Mouse (Mus musculus): ENCODE data around the gene Thyn1. TPM values are rescaled to one million over a fixed set of nuclear protein-coding genes. Genes with fewer than 3 reads are reported as not detected.
A peak's percentile ranks its signal among the peaks of the same experiment; 100 is the strongest.

The Thyn1 gene
- total RNA-seq (2021), result 10 to 100 TPM; 21.1 to 21.9 TPM
- long read RNA-seq, experiment 1, transcript Thyn1-201 (8 exons, 918 nt), result major isoform, 11 of 21 reads
- long read RNA-seq, experiment 1, transcript Thyn1-203 (7 exons, 775 nt), result minor isoform, 5 of 21 reads
- long read RNA-seq, experiment 1, partial matches to known transcripts, result 1 of 21 reads
- long read RNA-seq, experiment 1, other reads (novel, unspliced or antisense), result 3 of 21 reads
- long read RNA-seq, experiment 2, transcript Thyn1-201 (8 exons, 918 nt), result major isoform, 9 of 13 reads
- long read RNA-seq, experiment 2, partial matches to known transcripts, result 1 of 13 reads
- long read RNA-seq, experiment 2, other reads (novel, unspliced or antisense), result 1 of 13 reads

DNA sequence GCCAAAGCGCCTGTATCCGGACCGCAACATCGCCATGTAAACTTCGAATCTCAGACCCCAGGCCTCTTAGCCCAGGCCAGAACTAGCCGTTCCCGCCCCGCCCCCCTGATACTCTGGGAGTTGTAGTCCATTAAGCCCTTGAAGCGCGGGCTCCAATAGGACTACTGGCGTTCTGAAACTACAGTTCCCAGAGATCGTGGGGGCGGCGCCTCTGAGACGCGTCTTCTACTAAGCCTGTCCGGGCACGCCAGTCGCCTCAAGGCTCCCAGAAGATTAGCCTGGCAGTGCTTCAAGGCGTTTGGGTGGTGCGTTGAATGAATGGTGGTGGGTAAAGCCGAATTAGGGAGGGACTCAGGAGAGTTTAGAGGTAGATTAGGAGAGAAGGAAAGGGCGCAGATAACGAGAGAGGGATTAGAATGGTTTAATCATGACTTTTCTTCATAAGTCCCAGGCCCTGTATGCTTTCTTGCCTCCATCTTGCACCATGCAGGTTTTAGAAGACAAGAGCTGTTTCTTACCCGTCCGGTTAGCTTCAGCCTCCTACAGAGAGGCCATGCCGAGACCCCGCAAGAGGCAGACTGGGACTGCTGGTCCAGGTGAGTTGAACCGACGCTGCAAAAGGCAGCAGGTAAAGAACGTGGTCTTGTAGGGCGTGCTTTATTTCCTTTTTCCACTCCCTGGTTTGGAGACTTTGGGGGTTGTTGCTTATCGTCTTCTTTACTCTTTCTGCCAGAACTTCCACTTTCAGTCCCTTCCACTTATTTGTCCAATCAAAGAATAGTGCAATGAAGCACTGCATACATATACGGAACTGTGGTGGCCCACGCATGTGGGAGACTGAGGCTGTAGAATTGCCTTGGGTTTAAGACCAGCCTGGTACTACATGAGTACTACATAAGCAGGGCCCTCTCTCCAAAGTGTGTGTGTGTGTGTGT, at the start of gene Thyn1, which contains the start of gene Acad8:
Gene Thyn1, plus strand, starts transcription at position 250 of the 935 bp plus-strand sequence.
Gene Acad8, minus strand, starts transcription at position 106 of the 935 bp plus-strand sequence.
- peak; percentile 96 for DNase-seq (ENCODE audit: low spot score)

GRCm38 (mm10) chr9:26977754-26978153, 21.8 kb upstream of the Thyn1 start:
- no peak for DNase-seq (ENCODE audit: low spot score)

DNA sequence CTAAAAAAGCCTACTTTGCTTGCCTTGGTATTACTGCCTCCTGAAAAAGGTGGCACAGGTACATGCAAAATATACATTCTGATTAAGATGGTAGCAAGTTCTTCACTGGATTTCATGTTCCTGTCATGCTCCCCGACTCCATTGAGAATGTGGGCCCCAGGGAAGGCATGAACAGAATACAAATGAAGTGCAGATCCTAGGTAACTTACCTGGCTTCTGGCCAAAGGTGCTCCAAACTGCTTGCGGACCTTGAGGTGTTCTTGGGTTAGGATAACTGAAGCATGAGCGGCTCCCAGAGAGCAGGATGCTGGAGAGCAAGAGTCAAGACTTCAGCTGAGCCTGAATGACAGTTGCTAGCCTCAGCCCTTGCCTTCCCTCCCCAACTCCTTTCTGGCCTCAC, 20.7 kb upstream of the Thyn1 start:
- DNase-seq (ENCODE audit: low spot score), result no peak

DNA sequence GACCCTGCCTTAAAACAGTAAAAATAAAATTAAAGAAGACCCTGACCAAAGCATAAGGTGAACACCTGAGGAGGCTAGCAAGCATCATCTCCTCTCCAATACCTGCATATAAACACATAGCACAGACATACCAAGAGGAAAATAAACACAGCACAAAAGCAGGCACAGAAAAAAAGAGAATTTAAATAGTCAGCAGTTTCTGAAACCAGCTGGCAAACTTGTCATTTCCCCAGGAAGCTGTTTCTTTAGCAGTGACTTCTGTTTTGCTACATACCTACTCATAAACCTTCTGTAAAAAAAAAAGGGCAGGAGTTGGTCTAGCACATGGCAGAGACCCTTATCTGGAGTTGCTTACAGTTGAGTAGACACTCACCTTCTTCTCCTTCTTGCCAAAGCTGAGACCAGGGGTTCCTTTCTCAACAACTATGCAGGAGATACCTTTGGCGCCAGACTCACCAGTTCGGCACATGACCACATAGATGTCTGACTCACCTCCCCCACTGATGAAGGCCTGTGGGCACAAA, 14.4 kb upstream of the Thyn1 start:
- DNase-seq (ENCODE audit: low spot score), result no peak

DNA sequence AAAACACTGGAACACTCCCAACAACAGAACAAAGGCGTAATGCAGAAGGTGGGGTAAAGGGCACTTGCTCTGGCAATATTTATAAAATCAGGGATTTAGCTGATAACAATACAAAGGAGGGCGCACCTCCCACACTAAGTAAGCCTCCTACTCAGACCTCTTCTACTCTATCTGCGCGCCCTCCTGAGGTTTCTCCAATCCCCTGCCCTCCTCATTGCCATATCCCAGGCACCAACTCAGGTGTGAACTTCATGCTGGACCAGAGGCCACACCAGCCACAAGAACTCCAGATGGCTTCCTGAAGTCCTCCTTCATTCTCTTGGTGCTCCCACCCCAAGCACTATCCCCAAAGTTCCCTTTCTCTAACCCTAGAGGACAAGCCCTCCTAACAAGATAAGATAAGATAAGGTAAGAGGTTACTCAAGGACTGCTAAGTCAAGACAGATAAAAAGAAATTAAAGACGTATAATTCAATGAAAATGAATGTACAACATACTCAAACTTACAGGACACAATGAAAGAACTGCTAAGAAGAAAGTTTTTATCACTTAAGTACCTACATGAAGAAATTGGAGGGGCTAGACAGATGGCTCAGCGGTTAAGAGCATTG, 13.7 kb upstream of the Thyn1 start:
- DNase-seq (ENCODE audit: low spot score), result no peak

DNA sequence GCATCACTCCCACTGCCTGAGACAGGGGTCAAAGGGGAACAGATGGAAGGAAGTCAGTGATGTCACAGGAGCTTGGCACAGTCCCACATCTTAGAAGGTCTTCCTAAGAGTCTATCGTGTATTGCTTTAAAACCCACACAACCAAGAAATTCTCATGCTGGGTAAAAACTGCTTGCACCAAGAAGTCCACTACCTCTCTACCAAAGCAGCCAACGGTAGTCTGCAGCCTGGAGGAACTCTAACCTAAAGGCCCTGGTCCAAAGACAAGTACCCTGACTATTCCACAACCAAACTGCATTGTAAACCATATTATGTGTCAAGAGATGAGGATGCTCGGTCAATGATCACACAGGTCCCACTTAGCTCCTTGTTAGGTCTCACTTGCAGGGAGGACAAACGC, 9.3 kb upstream of the Thyn1 start:
- DNase-seq (ENCODE audit: low spot score), result no peak

GRCm38 (mm10) chr9:26993118-26993517, 6.4 kb upstream of the Thyn1 start:
- no peak for DNase-seq (ENCODE audit: low spot score)

GRCm38 (mm10) chr9:26993900-26994299, 5.6 kb upstream of the Thyn1 start:
- DNase-seq (ENCODE audit: low spot score), result no peak

GRCm38 (mm10) chr9:26997062-26997461, 2.4 kb upstream of the Thyn1 start:
- no peak for DNase-seq (ENCODE audit: low spot score)

DNA sequence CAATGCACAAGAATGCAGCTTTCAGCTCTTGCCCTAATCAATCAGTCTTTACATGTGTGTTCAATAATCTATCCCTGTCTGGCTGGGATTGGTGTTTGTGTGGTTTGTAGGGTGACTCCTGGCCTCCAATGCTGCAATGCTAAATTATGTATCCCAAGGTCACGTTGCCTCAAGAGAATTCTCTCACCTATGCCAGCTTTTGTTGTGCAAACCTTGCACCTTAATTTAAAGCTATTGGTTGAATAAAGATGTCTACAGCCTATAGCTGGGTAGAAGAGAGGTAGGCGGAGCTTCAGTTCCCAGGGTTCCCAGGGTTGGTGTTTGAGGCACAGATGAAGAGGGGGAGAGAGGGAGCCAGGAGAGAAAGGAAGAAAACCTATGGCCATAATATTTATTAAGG, 2.0 kb upstream of the Thyn1 start:
- no peak for DNase-seq (ENCODE audit: low spot score)

- peak; percentile 24 for DNase-seq (ENCODE audit: low spot score)
These were observed 645 bp upstream of the Thyn1 start for GRCm38 (mm10) chr9:26998669-26999460.

DNA sequence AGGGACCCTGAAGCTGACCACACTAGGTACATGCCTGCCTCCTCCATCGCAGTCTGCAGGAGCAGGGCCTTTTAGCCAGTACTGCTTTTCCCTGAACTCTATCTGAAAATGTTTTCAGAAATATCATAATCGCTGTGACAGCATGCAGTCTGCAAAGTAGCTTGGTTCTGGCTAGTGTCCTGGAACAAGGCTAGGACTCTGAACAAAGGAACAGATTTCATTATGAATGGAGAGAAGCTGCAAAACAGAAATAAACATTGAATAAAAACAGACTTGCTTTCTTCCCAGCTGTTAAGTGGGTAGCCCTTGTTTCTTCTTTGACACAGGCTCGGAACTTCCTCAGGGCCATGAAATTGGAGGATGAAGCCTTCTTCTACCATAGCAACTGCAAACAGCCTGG, 5.7 kb downstream of the Thyn1 start:
- no peak for DNase-seq (ENCODE audit: low spot score)

- DNase-seq (ENCODE audit: low spot score), result no peak
These were observed 6.4 kb downstream of the Thyn1 start for GRCm38 (mm10) chr9:27005933-27006332.

- DNase-seq (ENCODE audit: low spot score), result no peak
These were observed 7.4 kb downstream of the Thyn1 start for GRCm38 (mm10) chr9:27006866-27007265.

DNA sequence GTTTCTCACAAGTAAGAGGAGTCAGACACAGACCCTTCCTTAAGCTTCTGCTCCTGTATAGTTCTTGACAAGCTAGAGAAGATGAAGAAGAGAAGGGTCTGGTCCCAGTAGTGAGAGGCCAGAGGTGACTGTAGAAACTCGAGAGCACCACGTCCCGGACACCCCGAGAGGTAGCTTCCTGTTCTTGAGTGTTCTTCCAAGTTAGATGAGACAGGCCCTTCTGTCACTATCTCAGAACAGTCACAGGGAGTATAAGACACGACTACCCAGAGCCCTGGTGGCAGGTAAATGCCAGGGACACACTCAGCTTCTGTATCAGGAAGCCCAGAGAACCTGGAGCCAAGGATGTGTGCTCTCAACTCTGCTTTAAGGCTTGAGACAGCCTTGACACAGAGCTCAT, 9.7 kb downstream of the Thyn1 start:
- no peak for DNase-seq (ENCODE audit: low spot score)

DNA sequence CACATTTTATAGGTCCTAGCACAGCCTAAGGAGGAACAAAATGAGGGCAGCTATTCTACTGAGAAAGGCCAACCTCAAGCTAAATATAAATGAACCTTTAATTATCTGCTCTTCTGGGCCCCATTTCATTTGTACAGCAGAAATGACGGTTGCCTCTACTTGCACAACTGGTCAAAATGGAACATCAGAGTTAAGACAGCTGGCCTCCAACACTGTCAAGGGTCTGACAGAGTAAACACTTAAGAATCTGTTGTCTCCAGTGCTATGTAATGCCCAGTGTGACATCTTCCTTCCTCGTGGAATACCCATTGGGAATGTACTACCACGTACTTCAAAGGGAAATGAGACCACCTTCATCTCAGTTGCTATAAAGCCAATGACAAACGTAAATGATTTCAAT, 12.1 kb downstream of the Thyn1 start:
- DNase-seq (ENCODE audit: low spot score), result no peak

DNA sequence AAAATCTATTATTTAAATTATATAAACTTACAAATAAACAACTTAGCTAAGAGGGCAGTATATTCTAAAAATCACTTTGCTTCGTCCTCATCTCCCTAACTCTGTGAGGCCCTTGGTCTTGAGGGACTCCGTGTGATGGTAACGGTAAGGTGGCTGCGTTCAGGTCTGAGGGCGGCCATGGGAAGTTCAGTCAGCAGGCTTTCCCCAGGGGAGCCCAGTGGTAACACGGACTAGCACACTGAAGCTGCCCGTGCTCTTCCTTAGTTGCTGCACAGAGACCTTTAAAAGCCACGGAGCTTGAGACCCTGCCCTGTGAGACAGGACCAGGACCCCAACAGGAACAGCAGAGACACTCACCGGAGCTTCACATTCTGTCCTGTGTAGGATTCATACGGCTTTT, 19.5 kb downstream of the Thyn1 start:
- no peak for DNase-seq (ENCODE audit: low spot score)

DNA sequence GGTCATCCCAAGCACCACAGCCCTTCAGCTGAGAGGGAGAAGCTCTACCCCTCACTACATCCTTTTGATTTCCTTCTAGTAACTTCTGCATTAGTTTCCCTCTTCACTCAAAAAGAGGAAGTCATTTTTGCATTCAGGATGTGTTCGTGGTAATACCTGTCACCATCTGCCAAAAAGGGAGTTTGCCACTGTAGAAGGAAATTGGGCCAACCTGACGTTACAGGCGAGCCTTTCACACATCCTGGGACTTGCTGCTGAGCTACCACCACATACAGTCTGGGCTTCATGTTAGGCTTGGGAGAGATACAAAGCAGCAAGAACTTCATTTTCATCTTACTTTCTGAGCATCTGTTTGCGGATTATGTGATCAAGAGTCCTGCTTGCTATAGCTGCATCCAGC, 24.2 kb downstream of the Thyn1 start:
- no peak for DNase-seq (ENCODE audit: low spot score)

GRCm38 (mm10) chr9:27026708-27027107, 27.2 kb downstream of the Thyn1 start:
- no peak for DNase-seq (ENCODE audit: low spot score)

DNA sequence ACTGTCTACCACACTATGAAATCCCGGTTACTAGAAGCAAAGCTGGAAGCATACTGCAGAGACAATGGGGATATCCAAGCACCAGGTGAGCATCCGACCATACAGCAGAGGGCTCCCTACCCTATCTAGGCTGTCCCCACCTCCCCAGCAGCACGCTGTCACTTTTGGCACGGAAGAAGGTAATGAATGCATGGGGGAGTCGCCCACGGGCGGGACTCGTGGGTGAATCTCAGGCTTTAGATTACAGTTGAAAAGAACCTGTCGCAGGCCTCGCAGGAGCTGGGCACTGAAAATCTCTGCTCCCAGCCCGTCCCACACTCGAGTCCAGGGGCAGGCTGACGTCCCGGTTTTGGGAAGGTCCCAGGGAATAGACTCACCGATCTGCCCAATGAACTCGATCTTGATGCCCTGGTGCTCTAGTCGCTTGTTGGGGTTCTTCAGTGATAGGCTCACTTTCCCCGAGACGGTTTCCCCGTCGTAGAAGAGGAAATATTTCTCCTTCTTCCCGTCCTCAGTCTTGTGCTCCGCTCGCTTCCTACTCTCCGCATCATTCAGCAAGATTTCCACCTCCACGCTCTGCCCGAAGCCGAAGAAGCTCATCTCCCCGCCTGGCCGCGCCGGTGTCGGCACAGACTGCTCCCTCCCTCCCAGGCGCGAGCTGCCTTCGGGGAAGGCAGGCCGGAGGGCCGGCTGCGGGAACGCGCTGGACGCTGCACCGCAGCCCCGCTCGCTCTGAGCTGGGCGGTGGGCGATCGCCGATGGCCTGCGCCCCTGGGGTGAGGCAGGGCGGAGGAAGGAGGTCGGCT, 29.7 kb downstream of the Thyn1 start:
- DNase-seq (ENCODE audit: low spot score), result peak; percentile 15

Measured in gastrocnemius, adult 18-20 months (tissue).